Mouse (Mus musculus) bone marrow, adult 2 months (tissue): Measurements from ENCODE around the gene Sgpp2. TPM values are rescaled to one million over a fixed set of nuclear protein-coding genes. Genes with fewer than 3 reads are reported as not detected.

ENCODE experiments used
- H3K27ac ChIP-seq: fragments of 200-500 bp; 2 replicates; pipeline ENCODE4 v1.5.1; 2012; ENCODE audit warnings: low read depth, mild to moderate bottlenecking, control low read depth, inconsistent platforms, low read length; ENCODE audit not compliant: control insufficient read depth, poor library complexity, insufficient read depth
- H3K4me1 ChIP-seq: fragments of 200-500 bp; 2 replicates; pipeline ENCODE4 v1.6.1; 2011; ENCODE audit warnings: low read length; ENCODE audit not compliant: control insufficient read depth, insufficient read depth
- H3K4me3 ChIP-seq: fragments of 200-500 bp; replicated peaks from 2 replicates; pipeline ENCODE3; 2011; ENCODE audit warnings: mild to moderate bottlenecking, low read depth, low read length, control low read depth; ENCODE audit not compliant: control insufficient read depth
- CTCF ChIP-seq: fragments of 200-500 bp; IDR thresholded peaks from 2 replicates; pipeline ENCODE4 v1.5.1; 2011; ENCODE audit warnings: low read length, control low read depth; ENCODE audit not compliant: control insufficient read depth, insufficient read depth
- POLR2A ChIP-seq: fragments of 200-500 bp; IDR thresholded peaks from 2 replicates; pipeline ENCODE4 v1.6.1; 2011; ENCODE audit warnings: low read depth, mild to moderate bottlenecking, control low read depth, low read length, borderline replicate concordance; ENCODE audit not compliant: control insufficient read depth
- WGBS: fragments of 180-500 bp; shearing (Covaris S2); methylation state at CpG from one replicate; pipeline ENCODE4 v1.1.7; 2018; 5-methylcytosine and 5-hydroxymethylcytosine counted together
- polyA plus RNA-seq: library from polyadenylated mRNA; stranded (reverse); fragments of >200 nt; gene quantifications from 2 replicates; pipeline ENCODE4 v1.2.4, GENCODE M21; 2011; ENCODE audit warnings: low replicate concordance; ENCODE audit not compliant: missing spikeins, insufficient read depth, insufficient read length

Sgpp2 gene
- polyA plus RNA-seq, 1 experiment, result 0.62 TPM

- H3K4me1 ChIP-seq, result no peaks in the 10 kb centered on the region
- no peak overlapping the region for H3K4me3 ChIP-seq
- H3K27ac ChIP-seq, result no peak overlapping the region
- 73% methylated on average over 8 of the region's 8 CpGs for WGBS
- TF ChIP-seq CTCF, result no peak
- no peak for TF ChIP-seq POLR2A
Measured at GRCm38 (mm10) chr1:78395191-78395735, 85.1 kb downstream of the Sgpp2 start.

DNA sequence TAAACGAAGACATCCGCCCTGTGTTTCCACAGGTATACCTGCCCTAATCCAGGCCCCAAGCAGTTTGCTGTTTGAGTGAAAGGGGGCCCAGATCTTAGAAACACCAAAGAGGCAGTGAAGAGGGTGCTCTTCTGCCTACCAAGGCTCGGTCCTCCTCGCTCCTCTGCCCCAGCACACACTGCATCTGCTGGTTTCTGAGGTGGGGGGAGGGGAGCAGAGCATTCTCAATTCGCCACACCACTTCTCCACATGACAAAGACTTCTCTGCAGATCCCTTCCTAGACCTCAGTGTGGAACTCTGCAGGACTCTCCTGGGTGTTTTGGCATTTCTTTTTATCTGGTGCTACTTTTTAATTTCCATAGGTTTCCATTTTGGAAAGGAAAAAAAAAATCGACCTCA is 85.6 kb downstream of the Sgpp2 start:
- TF ChIP-seq CTCF (no peak), POLR2A (no peak)
- no peaks in the 10 kb centered on the region for H3K4me1 ChIP-seq
- no peak overlapping the region for H3K4me3 ChIP-seq
- no peak overlapping the region for H3K27ac ChIP-seq
- WGBS, result 63% methylated on average over 6 of the region's 6 CpGs

DNA sequence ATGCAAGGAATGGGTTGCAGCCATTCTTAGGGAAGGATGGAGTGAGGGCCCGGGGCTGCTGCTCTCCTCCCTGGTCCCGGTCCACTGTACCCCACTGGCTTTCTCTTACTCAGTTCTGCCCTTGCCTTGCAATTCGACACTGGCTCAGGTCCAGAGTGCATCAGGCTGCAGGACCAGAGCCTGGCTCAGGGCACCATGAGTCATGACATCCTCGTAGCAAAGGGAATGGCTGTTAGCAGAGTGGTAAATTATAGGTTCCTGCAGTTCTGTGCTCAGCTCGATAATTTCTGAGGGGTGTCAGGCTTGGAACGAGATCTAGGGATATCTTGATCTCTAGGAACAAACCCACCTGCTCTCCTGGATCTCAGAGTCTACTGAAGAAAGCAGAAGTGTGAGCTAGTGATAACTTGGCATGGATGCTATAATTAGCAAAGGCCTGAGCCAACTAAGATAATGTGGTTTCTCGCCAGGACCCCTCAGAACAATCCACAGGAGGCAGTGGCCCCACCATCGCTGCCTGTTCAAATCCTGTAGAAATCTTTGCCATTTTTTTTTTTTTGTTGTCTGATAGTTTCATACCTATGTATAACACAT is 86.3 kb downstream of the Sgpp2 start:
- 26% methylated on average over 8 of the region's 8 CpGs for WGBS
- TF ChIP-seq POLR2A (no peak), CTCF (no peak)
- Histone ChIP-seq H3K4me3 (no peak overlapping the region), H3K27ac (no peak overlapping the region), H3K4me1 (no peaks in the 10 kb centered on the region)

- no peak overlapping the region for H3K27ac ChIP-seq
- H3K4me3 ChIP-seq, result no peak overlapping the region
- H3K4me1 ChIP-seq, result no peaks in the 10 kb centered on the region
- TF ChIP-seq CTCF (no peak), POLR2A (no peak)
- 66% methylated on average over 3 of the region's 3 CpGs for WGBS
Measured at GRCm38 (mm10) chr1:78399755-78400154, 89.6 kb downstream of the Sgpp2 start.

DNA sequence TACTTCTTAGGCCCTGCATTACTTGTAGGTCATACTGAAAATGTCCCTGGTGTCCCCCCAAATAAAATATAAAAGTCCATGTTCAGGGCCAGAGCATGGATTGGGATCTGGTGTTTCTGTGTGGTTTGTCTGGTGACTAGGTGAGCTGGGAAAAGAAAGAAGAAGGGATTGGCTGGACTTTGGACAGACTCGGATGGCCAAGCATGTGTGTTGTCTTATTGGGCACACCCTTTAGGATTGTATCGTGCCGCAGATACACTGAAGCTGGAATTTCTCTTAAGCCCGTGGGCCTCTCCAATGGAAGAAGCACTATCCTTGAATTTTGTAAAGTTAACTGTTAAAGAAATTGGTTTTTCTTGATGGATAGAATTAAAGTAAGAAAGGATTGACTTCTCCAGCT is 91.3 kb downstream of the Sgpp2 start:
- TF ChIP-seq POLR2A (no peak), CTCF (no peak)
- Histone ChIP-seq H3K27ac (no peak overlapping the region), H3K4me1 (no peaks in the 10 kb centered on the region), H3K4me3 (no peak overlapping the region)
- 94% methylated on average over 4 of the region's 4 CpGs for WGBS

GRCm38 (mm10) chr1:78409396-78409795 is 99.3 kb downstream of the Sgpp2 start:
- Histone ChIP-seq H3K4me1 (no peaks in the 10 kb centered on the region), H3K27ac (no peak overlapping the region), H3K4me3 (no peak overlapping the region)
- WGBS, result 89% methylated on average over 2 of the region's 2 CpGs
- TF ChIP-seq POLR2A (no peak), CTCF (no peak)

DNA sequence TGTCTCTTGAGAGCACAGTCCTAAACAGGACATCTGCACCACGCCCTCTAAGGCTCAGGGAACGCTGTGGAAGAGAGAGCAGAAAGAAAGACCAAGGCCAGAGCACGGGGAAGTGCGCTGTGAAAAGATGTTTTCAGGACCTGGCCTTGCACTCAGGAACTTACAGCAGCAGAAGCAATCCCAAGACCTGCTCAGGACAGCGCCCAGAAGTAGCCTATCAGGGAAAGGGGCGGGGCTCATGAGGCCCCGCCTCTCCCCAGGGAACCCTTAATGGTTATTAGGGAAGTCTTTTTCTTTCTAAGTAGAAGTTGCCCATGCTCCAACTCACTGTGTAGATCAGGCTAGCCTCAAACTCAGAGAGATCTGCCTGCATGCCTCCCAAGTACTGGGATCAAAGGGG is 102.5 kb downstream of the Sgpp2 start:
- WGBS, result 35% methylated on average over 7 of the region's 7 CpGs
- no peaks in the 10 kb centered on the region for H3K4me1 ChIP-seq
- TF ChIP-seq CTCF (no peak), POLR2A (no peak)
- H3K4me3 ChIP-seq, result no peak overlapping the region
- no peak overlapping the region for H3K27ac ChIP-seq

DNA sequence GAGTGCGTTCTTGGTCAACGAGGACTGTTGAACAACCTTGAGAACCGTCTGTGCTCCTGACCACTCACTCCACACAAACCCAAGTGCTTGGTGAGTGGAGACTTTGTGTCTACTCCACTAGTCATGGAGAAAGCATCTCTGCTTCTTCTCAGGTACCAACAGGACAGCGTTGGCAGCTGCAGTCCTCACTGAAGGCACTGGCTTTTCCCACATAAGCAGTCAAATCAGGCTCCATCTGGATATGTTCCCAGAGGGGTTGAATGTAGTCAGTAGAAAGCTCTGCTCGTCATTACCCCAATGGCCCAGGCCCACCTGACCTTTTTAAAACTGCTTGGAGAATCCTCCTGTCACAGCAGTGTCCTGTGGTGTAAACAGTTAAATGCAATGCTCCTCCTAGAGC is 104.3 kb downstream of the Sgpp2 start:
- Histone ChIP-seq H3K27ac (no peak overlapping the region), H3K4me1 (no peaks in the 10 kb centered on the region), H3K4me3 (no peak overlapping the region)
- 83% methylated on average over 5 of the region's 5 CpGs for WGBS
- TF ChIP-seq CTCF, result no peak
- no peak for TF ChIP-seq POLR2A
